Mouse (Mus musculus): Measurements from ENCODE around the gene Themis3. TPM values are rescaled to one million over a fixed set of nuclear protein-coding genes. Genes with fewer than 3 reads are reported as not detected.

Gene Themis3
- polyA plus RNA-seq, 2 experiments, result 0.09 to 0.17 TPM

- no peak for TF ChIP-seq POLR2A (IDR thresholded peaks at IDR 0.05; ENCODE audit: borderline replicate concordance, extremely low read depth, insufficient read depth, insufficient read length)
- 59% methylated on average over 5 of the region's 5 CpGs for WGBS
- no peaks in the 10 kb centered on the region for H3K27me3 ChIP-seq (ENCODE audit: control insufficient read depth, insufficient read depth, low read length)
- ATAC-seq (ENCODE audit: low FRiP score, low read depth), result no peak
- no peaks in the 10 kb centered on the region for H3K36me3 ChIP-seq (ENCODE audit: control insufficient read depth, insufficient read depth, low read length)
- no peaks in the 10 kb centered on the region; the same call in 1 of the 2 replicates for H3K4me1 ChIP-seq (ENCODE audit: control insufficient read depth, insufficient read depth, low read length)
- no peaks in the 10 kb centered on the region for H3K9me3 ChIP-seq (ENCODE audit: control insufficient read depth, low read length)
- no peak overlapping the region for H3K9ac ChIP-seq (ENCODE audit: low read depth, low read length, severe bottlenecking)
- no peak overlapping the region for H3K4me2 ChIP-seq (replicated peaks; ENCODE audit: low read depth, low read length, severe bottlenecking)
- H3K4me3 ChIP-seq (replicated peaks; ENCODE audit: low read length), result no peak overlapping the region
- H3K27ac ChIP-seq (replicated peaks; ENCODE audit: low read depth, low read length), result no peak overlapping the region
- no peak for DNase-seq (ENCODE audit: low spot score)
Observed at GRCm38 (mm10) chr17:66604931-66605330, 10.5 kb upstream of the Themis3 start.

- no peaks in the 10 kb centered on the region for H3K27me3 ChIP-seq (ENCODE audit: control insufficient read depth, insufficient read depth, low read length)
- DNase-seq (ENCODE audit: low spot score), result no peak
- TF ChIP-seq POLR2A (IDR thresholded peaks at IDR 0.05; ENCODE audit: borderline replicate concordance, extremely low read depth, insufficient read depth, insufficient read length), result no peak
- no peaks in the 10 kb centered on the region; the same call in 1 of the 2 replicates for H3K4me1 ChIP-seq (ENCODE audit: control insufficient read depth, insufficient read depth, low read length)
- no peaks in the 10 kb centered on the region for H3K36me3 ChIP-seq (ENCODE audit: control insufficient read depth, insufficient read depth, low read length)
- ATAC-seq (ENCODE audit: low FRiP score, low read depth), result no peak
- no peak overlapping the region for H3K4me3 ChIP-seq (replicated peaks; ENCODE audit: low read length)
- no peak overlapping the region for H3K27ac ChIP-seq (replicated peaks; ENCODE audit: low read depth, low read length)
- 58% methylated on average over 2 of the region's 2 CpGs for WGBS
- H3K9ac ChIP-seq (ENCODE audit: low read depth, low read length, severe bottlenecking), result no peak overlapping the region
- H3K9me3 ChIP-seq (ENCODE audit: control insufficient read depth, low read length), result no peaks in the 10 kb centered on the region
- H3K4me2 ChIP-seq (replicated peaks; ENCODE audit: low read depth, low read length, severe bottlenecking), result no peak overlapping the region
Observed at GRCm38 (mm10) chr17:66601171-66601570, 6.8 kb upstream of the Themis3 start.

- no peaks in the 10 kb centered on the region for H3K27me3 ChIP-seq (ENCODE audit: control insufficient read depth, insufficient read depth, low read length)
- no peak overlapping the region for H3K27ac ChIP-seq (replicated peaks; ENCODE audit: low read depth, low read length)
- no peak overlapping the region for H3K4me2 ChIP-seq (replicated peaks; ENCODE audit: low read depth, low read length, severe bottlenecking)
- no peak for TF ChIP-seq POLR2A (IDR thresholded peaks at IDR 0.05; ENCODE audit: borderline replicate concordance, extremely low read depth, insufficient read depth, insufficient read length)
- H3K9me3 ChIP-seq (ENCODE audit: control insufficient read depth, low read length), result no peaks in the 10 kb centered on the region
- H3K4me1 ChIP-seq (ENCODE audit: control insufficient read depth, insufficient read depth, low read length), result no peaks in the 10 kb centered on the region
- WGBS, result 38% methylated on average over 3 of the region's 3 CpGs
- DNase-seq (ENCODE audit: low spot score) (no peak), ATAC-seq (ENCODE audit: low FRiP score, low read depth) (no peak)
- H3K9ac ChIP-seq (ENCODE audit: low read depth, low read length, severe bottlenecking), result no peak overlapping the region
- no peak overlapping the region for H3K4me3 ChIP-seq (replicated peaks; ENCODE audit: low read length)
- no peaks in the 10 kb centered on the region for H3K36me3 ChIP-seq (ENCODE audit: control insufficient read depth, insufficient read depth, low read length)
Observed at GRCm38 (mm10) chr17:66595867-66596266, 1.4 kb upstream of the Themis3 start.

- H3K4me3 ChIP-seq (replicated peaks; ENCODE audit: low read length), result no peak overlapping the region
- H3K27ac ChIP-seq (replicated peaks; ENCODE audit: low read depth, low read length), result no peak overlapping the region
- no peak for DNase-seq (ENCODE audit: low spot score)
- peaks cover 3% of the 10 kb centered on the region; the same call in 1 of the 2 replicates for H3K4me1 ChIP-seq (ENCODE audit: control insufficient read depth, insufficient read depth, low read length)
- TF ChIP-seq POLR2A (IDR thresholded peaks at IDR 0.05; ENCODE audit: borderline replicate concordance, extremely low read depth, insufficient read depth, insufficient read length), result no peak
- no peak overlapping the region for H3K9ac ChIP-seq (ENCODE audit: low read depth, low read length, severe bottlenecking)
- no peaks in the 10 kb centered on the region for H3K27me3 ChIP-seq (ENCODE audit: control insufficient read depth, insufficient read depth, low read length)
- no peak for ATAC-seq (ENCODE audit: low FRiP score, low read depth)
- H3K4me2 ChIP-seq (replicated peaks; ENCODE audit: low read depth, low read length, severe bottlenecking), result no peak overlapping the region
- H3K36me3 ChIP-seq (ENCODE audit: control insufficient read depth, insufficient read depth, low read length), result no peaks in the 10 kb centered on the region
- no peaks in the 10 kb centered on the region for H3K9me3 ChIP-seq (ENCODE audit: control insufficient read depth, low read length)
Observed at GRCm38 (mm10) chr17:66595256-66595655, 835 bp upstream of the Themis3 start.

GRCm38 (mm10) chr17:66590353-66591075, 3.9 kb downstream of the Themis3 start:
- Histone ChIP-seq H3K4me3 (replicated peaks; ENCODE audit: low read length) (no peak overlapping the region), H3K9me3 (ENCODE audit: control insufficient read depth, low read length) (no peaks in the 10 kb centered on the region), H3K36me3 (ENCODE audit: control insufficient read depth, insufficient read depth, low read length) (no peaks in the 10 kb centered on the region), H3K27me3 (ENCODE audit: control insufficient read depth, insufficient read depth, low read length) (no peaks in the 10 kb centered on the region), H3K27ac (replicated peaks; ENCODE audit: low read depth, low read length) (no peak overlapping the region), H3K4me2 (replicated peaks; ENCODE audit: low read depth, low read length, severe bottlenecking) (0 out of 2 replicates have a peak overlapping the region, but pooled peaks have one; percentile 5), H3K4me1 (ENCODE audit: control insufficient read depth, insufficient read depth, low read length) (peaks cover 3% of the 10 kb centered on the region; the same call in 1 of the 2 replicates), H3K9ac (ENCODE audit: low read depth, low read length, severe bottlenecking) (no peak overlapping the region)
- WGBS, result 52% methylated on average over 9 of the region's 9 CpGs
- ATAC-seq (ENCODE audit: low FRiP score, low read depth) (no peak), DNase-seq (ENCODE audit: low spot score) (peak; percentile 10)
- TF ChIP-seq POLR2A (IDR thresholded peaks at IDR 0.05; ENCODE audit: borderline replicate concordance, extremely low read depth, insufficient read depth, insufficient read length), result no peak

Data from limb, embryonic 14.5 days (tissue).